Mouse (Mus musculus): ENCODE data around the gene Myrfl. TPM values are rescaled to one million over a fixed set of nuclear protein-coding genes. Genes with fewer than 3 reads are reported as not detected.

Gene Myrfl
- total RNA-seq, 4 experiments from 2014 or later: 0.16 TPM; not detected in 3

DNA sequence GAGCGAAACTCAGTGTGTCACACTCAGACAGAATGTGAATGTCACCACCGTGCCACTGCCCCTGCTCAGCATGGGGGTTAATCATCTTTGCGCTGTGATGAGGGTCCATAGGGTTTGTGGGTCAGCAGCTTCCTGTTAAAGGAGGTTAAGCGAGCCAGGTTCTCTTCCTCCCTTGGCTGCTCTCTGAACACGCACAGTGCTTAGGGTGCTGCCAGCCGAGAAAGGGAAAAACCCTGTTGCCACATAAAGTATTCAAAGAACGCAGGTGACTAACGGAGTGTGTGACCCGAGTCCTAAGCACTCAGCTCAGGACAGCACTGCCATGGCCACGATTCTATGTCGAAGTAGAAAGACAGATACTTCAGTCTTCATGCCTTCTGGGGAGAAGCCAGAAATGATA lies 69.4 kb downstream of the Myrfl start:
- DNase-seq (ENCODE audit: low spot score in 2 of 2): no peak

DNA sequence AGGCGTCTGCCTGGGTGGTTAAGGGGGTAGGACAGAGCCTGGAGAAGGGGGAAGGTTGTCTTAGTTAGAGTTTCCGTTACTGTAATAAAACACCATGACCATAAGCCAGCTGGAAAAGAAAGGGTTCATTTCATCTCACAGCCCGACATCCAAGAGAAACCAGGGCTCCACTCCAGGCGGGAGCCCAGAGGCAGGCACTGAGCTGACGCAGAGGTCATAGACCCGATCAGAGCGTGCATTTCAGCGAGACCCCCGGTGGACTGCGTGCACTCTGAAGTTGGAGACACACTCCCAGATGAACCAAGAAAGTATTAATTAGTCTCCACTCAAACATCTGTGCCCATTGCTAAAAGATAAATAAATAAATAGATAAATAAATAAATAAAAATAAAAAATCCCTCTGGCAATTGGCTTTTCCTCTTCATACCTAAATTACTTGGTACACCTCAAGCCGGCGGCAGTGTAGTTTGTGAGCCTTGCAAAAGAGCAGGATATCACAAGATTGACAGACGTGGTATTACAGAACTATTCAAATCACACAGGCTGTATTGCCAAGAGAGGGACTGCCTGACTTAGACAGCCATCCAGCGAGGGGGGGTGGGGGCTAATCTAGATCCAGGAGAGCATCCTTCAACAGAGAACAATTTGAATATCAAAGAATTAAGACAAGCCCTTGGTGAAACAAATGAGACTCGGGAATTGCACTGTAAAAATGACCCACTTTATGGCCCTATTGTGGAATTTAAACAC lies 81.2 kb downstream of the Myrfl start:
- no peak for DNase-seq (ENCODE audit: low spot score in 2 of 2)

DNA sequence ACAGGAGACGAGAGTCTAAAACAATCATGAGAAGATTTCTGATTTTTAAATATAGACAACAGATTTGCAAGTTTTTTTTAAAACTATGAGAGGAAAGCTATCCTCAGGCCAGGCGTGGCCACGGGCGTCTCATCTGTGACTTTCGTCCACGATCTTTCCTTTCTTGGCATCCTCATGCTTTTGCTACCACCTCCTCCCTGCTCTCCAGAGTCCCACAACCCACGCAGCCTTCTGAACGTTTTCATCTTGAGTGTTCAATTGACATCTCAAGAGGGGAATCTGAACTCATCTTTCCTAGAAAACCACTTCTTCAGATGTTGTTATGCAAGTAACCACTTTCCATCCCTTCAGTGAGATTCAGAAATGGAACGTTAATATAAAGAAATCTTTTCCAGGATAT lies 83.6 kb downstream of the Myrfl start:
- DNase-seq (ENCODE audit: low spot score in 2 of 2): no peak

DNA sequence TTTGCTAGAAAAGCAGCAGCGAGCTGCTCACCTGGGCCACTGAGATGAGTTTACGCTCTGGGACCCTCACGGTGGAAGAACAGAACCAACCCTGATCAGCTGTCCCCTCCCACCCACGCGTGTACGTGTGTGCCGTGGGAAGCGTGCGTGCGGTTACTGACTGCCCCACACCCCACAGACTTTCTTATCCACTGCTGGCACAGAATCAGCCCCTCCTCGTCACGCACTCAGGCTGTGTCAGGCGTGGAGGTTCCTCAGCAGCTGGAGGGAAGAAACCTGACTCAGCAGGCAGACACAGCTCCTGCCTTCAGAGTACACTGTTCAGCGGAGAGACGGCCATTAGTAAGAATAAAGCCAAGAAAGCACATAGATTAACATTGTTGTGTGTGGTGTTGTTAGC lies 86.0 kb downstream of the Myrfl start:
- peak in 1 of 2 experiments; percentile 29 for DNase-seq (ENCODE audit: low spot score in 2 of 2)

DNA sequence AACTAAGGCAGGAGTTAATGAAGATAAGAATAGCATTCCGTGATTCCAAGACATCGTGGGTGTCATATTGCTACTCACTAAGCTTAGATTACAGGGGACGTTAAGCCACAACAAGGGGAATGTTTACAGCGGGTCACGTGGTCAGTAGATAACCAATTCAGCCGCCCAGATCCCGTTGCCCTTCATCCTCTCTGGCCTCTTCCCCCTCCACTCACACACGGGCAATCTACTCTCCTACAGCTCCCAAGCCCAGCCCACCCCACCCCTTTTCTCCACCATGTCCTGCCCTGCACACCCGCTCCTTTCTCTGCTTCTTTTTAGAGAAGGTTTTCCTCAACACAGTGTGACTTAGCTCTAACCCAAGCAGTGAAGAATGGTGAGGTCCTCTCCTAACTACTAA lies 87.3 kb downstream of the Myrfl start:
- DNase-seq (ENCODE audit: low spot score in 2 of 2): no peak

DNA sequence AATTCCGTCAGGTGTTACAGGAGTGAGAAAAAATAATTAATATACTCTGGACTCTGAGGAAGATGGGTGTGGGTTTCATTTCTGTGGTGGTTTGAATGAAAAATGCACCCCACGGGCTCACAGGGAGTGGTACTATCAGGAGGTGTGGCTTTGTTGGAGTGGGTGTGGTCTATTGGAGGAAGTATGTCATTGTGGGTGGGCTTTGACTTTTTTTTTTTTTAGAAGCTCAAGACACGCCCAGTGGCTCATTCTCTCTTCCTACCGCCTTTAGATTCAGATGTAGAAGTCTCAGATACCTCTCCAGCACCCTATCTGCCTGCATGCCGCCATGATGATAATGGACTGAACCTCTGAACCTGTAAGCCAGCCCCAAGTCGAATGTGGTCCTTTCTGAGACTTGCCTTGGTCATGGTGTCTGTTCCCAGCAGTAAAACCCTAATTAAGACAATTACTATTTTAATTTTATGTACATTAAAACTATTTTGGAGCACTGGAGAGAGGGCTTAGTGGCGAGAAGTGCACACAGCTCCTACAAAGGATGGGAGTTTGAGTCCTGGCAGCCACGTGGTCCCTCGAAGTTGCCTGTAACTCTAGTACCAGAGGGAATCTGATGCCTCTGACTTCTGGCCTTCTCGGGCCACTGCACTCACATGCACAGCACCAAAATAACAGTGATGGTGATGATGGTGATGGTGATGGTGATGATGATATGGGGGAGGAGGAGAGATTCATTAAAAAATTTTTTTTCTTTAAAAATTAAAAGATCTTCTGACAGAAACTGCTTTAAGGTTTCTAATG lies 88.0 kb downstream of the Myrfl start:
- no peak for DNase-seq (ENCODE audit: low spot score in 2 of 2)

DNA sequence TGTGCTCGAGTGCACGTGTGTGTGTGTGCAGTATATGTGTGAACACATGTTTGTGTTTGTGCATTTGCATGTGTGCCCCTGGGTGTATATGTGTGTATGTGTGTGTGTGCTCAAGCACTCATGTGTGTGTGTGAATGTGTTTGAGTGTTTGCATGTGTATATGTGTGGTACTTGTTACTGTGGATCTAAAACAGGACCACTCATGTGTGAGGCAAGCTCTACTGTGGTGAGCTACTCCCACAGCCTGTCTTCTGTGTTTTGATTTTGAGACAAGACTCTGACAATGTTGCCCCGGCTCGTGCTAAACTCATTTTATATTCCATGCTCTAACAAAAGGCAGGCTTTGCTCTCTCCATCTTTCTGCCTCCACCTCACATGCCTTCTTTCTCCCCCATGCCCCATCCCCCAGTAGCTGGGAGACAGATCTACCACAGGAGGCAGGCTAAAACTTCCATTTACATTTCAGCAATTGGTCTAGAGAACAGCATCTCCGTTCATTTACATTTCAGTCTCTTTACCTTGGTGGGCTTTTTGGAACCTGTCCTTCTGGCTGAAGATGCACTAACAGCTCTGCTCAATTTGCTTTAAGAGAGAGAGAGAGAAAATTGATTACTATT lies 94.4 kb downstream of the Myrfl start:
- no peak for DNase-seq (ENCODE audit: low spot score in 2 of 2)

DNA sequence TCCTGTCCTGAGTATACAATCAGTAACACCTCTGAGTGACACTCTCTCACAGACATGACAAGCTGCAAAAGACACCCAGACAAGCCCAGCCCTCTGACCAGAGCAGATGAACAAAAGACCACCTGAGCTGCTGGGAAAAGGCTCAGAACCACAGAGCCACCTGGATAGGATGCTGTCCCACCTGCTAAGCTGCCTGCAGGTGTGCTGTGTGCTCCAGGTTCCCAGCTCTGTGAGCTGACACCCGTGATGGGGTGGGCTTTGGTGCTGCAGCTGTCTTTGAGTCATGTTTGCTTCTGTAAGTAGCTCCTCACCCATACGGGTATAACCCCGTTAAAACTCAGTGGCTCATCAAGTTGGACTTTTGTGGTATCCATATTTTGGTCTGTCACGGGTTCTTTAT lies 95.4 kb downstream of the Myrfl start:
- no peak for DNase-seq (ENCODE audit: low spot score in 2 of 2)

DNA sequence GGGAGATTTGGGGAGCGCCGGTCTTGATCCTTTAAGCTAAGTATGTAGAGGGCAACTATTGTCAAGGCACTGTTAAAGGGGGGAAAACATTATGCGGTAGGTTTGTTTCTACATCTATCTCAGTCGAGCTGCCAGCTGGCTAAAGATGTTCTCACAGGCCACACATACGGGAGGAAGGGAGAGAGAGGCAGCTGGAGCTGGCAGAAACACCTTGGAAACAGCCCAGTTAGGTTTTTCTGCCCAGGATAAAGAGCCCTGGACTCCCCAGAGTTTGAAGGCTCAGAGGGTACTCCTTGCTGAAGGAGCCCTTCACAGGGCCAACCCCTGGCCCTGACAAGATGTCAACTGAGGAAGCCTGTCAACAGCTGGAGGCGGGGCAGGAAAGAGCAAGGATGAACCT lies 100.7 kb downstream of the Myrfl start:
- no peak for DNase-seq (ENCODE audit: low spot score in 2 of 2)

DNA sequence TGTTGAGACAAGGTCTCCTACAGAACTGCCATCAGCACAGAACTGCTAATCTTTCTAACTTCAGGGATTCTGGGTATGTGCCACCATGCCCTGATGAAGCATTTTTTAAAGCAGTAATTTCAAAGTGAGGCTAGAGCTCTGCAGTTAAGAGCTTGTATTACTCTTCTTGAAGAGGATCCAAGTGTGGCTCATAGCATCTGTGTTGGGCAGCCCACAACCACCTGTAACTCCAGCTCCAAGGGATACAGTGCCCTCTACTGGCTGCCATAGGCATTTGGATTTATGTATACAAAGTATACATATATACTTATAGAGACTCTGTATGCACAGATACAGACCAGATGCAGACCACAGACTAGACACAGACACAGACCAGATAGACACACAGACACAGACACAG lies 107.6 kb downstream of the Myrfl start:
- DNase-seq (ENCODE audit: low spot score in 2 of 2): peak in 1 of 2 experiments; percentile 20

DNA sequence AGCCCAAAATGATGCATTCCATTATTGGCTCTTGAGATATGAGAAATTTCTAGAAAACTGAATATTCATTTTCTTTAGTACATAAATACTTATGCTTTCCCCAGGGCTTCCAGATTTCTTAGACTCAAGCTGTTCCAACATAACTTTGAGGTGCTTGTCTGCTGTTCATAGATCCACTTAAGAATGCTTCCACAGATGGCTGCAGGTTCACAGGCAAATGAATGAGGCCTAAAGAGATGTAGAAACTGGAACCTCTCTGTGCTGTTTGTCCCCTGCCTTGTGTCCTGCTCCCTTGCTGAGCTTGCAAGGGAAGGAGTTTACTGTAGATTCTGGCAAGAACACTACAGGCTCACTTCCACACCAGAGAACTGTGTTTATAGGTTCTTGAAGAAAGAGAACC lies 108.3 kb downstream of the Myrfl start:
- no peak for DNase-seq (ENCODE audit: low spot score in 2 of 2)

DNA sequence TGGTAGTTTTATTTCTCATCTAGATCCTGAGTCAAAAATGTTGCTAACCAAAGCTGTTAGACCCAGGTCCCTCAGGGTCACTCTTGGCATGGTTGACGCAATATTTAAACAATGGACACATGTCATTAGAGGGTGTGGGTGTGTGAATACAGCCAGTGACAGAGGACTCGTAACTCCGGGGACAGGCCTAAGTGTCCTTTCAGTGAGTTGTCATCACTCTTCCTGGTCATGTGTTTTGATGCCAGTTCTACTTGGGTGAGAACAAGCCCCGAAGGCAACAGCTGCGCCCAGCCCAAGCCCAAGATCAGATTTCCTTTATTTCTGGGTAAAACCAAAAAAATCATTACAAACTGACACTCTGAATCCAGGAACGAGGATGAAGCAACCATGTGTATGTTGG lies 112.6 kb downstream of the Myrfl start:
- no peak for DNase-seq (ENCODE audit: low spot score in 2 of 2)

DNA sequence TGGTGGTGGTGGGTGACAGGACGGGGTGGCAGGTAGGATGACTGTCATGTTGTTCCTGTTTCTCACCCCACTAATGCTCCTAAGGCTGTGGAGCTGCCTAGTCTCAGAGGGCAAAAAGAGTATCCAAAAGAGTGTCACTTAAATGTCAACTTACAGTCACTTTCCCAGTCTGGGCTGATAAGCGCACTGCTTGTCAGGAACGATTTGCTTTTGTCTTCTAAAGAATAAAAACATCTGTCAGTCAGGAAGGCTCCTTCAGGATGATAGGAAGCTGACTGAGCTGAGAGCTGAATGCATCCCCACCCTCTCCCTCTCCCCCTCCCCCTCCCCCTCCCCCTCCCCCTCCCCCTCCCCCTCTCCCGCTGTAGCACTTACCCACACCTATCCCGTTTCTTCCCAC lies 113.7 kb downstream of the Myrfl start:
- DNase-seq (ENCODE audit: low spot score in 2 of 2): no peak

DNA sequence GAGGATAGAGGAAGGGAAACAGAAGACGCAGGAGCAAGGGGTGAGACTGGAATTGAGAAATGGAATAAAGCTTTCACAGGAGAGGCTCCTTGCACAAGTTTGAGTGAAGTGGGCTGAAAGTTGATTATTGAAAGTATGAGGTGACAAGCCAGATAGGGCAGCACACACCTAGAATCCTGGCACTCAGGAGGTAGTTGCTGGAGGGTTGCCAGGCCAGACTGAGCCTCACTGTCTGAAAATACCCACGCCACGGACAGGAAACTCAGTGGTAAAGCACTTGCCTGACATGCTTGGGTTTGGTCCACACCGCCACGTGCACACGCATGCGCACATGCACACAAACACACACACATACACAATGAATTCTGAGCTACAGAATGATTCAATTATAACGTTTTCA lies 118.8 kb downstream of the Myrfl start:
- no peak for DNase-seq (ENCODE audit: low spot score in 2 of 2)

DNA sequence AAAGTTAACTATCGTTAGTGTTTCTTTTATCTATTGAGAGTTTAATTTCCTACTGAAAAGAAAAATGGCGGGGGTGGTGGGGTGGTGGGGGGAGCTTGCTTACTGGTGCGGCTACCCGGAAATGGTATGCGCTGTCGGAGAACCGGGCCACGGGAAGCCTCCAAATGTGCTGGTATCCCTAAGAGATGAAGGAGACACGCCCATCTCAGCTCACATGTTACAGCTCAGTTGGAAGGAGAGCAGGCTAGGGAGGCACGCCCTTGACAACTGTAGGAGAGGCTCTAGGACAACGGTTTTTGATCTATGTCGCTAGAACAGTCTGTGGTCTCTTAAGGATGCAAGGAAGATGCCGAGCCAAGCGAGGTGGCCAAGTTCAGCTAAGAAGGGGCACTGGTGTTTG lies 119.9 kb downstream of the Myrfl start:
- no peak for DNase-seq (ENCODE audit: low spot score in 2 of 2)

DNA sequence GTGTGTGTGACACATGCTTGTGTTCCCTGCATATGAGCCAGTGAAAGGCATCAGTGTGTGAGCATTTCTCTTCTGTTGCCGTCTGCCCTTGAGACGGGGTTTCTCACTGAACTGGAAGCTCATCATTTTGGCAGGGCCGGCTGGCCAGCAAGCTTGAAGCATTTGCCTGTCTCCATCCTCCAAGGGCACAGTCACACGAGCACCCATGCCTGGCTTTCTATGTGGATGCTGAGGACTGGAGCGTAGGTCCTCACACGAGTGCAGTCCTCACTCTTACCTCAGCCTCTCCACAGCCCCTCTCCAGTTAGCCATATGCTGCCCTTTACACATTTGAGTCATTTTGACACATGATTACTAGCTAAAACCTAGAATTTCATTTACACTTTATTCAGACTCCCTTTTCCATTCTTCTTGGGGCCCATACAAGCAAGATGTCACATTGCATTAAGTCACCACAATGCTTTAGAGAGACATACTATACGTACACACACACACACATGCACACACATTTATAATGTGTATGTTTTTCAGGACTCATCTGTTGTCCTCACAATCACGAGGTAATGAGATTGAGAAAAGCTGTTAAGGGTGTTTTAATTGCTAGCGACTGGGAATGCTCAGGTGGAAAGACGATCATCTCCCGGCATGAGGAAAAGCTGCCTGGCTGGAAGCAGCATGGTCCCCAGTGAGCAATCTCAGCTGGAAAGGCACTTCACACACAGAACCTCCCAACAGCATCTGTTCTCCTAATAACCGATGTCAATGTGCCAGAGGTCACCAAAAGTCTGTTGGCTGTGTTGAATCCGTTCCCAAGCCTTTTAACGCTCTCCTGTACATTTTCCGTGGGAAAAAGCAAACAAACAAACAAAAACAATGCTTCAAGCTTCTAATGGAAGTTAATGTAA lies 122.6 kb downstream of the Myrfl start:
- no peak for DNase-seq (ENCODE audit: low spot score in 2 of 2)

DNA sequence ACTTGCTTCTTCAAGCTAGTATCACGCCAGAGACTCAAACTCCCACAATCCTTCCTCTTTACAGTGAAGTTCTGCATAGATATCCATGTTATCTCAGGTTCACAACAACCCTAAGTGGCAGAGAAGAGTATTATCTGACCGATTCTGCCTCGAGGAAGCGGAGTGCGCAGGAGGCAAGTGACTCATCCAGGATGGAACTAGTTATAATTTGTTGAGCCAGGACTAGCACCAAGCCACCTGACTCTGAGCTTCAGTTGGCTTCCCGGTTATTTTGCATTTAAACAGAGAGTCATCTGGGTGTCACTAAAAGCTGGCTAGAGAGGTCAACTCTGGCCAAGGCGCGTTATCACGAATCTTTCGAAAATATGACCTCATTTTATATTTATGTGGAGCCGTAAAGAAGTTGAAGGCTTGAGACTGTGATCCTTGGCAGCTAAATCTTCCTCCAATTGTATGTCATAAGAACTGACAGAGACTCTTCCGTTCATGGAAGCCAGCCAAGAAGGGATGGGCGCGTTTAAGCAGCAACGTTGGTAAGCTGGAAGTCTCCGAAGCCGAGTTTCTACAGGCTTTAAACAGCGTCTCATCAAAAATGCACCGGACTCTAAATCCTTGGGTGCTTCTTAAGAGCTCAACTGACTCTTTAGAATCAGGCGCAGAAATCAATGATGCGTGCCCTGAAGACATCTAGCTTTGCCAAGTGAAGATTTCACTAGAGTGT lies 125.3 kb downstream of the Myrfl start:
- DNase-seq (ENCODE audit: low spot score in 2 of 2): no peak

DNA sequence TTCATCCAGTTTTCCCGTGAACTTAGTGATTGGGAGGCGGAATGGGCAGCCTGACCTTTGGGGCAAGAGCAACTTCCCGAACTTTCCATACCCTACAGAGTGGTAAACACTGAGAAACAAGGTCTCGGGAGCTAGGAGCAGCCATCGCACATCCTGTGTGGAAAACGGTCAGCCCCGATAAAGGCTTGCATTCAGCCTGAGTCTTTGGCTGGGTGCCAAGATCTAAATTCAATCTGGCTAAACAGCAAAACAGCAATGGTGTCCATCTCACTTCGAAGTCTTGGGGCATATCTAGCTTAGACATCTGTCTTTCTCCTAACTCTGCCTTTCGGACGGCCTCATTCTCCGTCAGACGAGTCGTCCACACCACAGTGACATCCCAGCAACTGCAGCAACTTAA lies 128.1 kb downstream of the Myrfl start:
- DNase-seq (ENCODE audit: low spot score in 2 of 2): no peak

DNA sequence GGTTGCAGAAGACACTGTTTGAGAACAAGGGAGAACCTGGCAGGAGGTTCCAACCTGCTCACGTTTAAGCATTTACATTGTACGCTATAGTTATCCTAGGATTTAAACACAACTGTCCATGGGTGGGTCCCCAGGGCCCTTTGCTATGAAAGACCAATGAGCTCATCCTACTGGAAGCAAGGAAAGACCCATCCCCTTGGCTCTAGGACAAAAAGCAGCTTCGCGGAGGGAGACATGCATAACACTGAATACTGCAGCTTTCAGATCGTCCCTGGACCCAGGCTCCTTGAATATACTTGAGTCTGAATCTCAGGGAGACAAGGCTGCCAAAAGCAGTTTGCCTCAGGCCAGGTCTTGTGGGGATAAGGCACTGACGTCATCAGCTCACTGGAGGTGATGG lies 130.2 kb downstream of the Myrfl start:
- DNase-seq (ENCODE audit: low spot score in 2 of 2): no peak

DNA sequence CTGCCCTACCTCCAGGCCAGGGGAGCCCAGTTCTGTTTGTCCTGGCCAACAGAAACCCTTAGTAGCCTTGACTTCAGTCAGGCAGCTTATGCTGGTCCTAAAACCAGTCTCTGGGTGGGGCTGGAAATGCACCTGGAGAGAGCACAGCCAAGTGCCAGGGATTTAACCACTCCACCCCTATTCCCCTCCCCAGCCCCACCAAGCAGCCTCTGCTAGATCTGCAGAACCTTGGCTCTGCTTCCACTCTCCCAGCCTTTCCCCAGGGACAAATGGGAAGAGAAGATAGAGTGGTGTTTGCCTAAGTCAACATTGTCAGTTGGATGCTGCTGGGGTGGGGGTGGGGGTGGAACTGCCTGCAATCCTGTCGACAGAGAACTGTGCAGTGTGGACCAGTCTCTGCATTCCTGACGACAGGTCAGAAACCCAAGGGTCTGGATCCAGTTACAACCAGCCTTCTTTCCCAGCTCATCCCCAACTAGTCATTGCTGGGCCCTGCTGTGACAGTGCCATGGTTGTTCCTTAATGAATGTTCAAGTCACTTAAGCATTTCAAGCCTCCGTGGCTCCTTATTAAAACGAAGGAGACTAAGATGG lies 135.1 kb downstream of the Myrfl start:
- DNase-seq (ENCODE audit: low spot score in 2 of 2): no peak
